Mouse (Mus musculus): ENCODE measurements around the gene Fibp.

Gene Fibp

DNA sequence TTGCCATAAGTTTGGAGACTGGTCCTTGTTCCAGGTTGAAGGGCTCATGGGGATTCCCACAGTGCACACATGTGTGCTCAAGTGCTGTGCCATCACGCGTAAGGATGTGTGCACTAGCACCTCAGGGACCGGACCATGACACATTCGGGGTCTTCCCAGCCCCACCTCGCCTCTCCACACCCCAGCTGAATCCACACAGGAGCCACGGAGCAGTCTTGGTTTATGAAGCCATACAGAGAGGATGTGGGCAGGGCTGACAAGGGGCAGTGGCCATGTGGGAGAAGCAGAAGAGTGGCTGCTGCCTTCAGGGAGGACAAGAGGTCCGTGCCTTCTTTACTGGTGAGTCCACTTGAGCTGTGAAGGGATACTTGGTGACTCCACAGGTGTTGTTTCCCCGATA is 4.6 kb downstream of the Fibp start:
- no peak for DNase-seq (ENCODE audit: low spot score)

DNA sequence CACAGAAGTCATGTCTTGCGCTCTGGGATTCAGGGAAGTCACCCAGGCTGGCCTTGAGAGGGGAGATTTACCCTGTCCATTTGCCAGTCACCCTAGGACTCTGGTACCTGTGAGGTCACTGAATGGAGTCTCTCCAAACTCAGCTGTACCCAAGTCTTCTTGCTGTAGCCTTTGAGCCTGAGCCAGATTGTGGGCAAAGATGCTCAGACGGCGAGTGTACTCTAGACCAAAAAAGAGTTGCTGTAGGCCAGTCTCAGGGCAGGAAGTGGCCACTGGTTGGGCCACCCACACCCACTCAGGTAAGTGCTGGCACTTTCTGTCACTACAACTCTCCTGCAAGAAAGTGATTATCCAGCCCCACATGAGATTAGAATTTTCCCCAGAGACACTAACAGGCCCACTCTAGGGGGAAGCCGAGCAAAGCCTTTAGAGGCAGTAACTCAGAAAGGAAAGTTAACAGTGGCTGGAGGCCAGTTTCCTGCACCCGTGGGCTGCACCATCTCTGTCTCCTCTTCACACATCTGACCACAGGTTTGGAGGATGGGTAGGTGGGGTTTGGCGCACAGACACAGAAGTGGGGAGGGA is 6.6 kb downstream of the Fibp start:
- no peak for DNase-seq (ENCODE audit: low spot score)

GRCm38 (mm10) chr19:5468374-5468773 is 8.0 kb downstream of the Fibp start, which contains the start of gene Ctsw:
Ctsw (minus strand) TSS chr19:5468507.
- no peak for DNase-seq (ENCODE audit: low spot score)

GRCm38 (mm10) chr19:5471846-5472245 is 11.4 kb downstream of the Fibp start:
- DNase-seq (ENCODE audit: low spot score): no peak

- no peak for DNase-seq (ENCODE audit: low spot score)
Measured at GRCm38 (mm10) chr19:5472857-5473256, 12.4 kb downstream of the Fibp start.

DNA sequence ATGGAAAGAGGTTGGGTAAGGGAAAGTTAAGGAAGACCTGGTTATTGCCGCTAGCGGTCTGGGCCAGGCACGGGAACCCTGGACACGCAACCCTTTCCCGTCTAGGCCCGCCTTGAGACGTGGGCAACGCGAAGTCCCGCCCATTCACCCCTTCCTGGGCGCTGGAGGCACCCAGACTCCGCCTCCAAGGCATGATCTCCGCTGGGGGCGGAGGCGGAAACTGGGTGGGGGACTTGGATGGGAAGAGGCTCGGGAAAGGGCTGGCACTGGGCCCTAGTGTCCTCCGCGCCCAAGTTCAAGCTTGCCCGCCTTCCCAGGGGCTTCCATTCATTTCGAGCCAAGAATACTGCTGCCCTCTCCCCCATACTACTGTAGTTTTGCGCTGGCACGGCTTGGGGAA is 13.3 kb downstream of the Fibp start, which contains the start of gene Efemp2:
Efemp2 (plus strand) TSS at position 235 of the 400 bp plus-strand sequence.
- DNase-seq (ENCODE audit: low spot score): peak; percentile 87

- DNase-seq (ENCODE audit: low spot score): peak; percentile 59
Measured at GRCm38 (mm10) chr19:5474281-5475068, 14.1 kb downstream of the Fibp start.

DNA sequence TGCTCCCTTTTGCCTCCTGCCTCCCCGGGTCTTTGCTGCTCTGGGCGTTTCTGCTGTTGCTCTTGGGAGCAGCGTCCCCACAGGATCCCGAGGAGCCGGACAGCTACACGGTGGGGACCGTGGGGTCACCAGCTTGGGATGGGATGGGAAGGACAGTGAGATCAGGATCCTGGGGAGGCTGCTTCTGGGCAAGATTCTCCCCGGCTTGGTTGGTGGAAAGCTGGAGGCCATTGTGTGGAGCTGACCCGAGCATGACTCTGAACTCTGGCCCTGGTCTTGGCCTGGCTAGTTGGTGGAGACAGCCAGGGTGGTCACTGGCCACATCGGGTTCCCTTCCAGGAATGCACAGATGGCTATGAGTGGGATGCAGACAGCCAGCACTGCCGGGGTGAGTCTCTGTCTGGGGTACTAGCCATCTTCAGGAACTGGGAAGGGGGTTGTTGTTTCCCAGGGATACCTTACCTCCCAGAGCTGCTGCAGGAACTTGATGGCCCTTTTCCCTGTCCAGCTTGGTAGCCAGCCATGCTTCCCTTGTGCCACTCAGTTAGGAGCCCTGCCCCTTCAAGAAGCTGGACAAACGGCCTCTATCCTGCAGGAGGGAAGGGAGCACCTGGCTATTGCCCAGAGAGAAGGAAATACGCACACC is 14.8 kb downstream of the Fibp start:
- no peak for DNase-seq (ENCODE audit: low spot score)

DNA sequence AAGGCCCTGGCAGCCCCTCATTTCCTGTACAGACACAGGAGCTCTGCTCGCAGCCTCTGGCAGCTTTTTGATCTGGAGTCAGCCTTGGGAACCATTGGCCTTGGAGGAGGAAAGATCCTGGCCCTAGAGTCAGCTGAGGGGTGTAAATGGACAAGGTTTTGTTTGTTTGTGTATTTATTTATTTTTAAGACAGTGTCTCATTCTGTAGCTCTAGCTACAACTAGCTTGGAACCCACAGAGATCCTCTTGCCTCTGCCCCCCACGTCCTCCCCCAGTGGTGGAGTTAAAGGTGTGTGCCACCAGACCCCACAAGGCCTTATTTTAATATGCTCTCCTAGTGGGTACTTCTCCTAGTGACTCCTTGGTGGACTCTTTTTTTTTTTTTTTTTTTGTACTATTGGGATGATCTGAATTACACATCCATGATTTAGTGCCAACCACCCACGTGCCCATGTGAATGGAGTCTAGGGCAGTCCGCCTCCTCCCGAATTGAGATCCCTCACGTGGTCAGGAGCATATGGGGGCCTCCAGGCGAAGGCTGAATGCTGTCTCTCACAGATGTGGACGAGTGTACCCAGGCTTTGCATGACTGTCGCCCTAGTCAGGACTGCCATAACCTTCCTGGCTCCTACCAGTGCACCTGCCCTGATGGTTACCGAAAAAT is 16.7 kb downstream of the Fibp start:
- DNase-seq (ENCODE audit: low spot score): no peak

- no peak for DNase-seq (ENCODE audit: low spot score)
Measured at GRCm38 (mm10) chr19:5477668-5478300, 17.4 kb downstream of the Fibp start.

GRCm38 (mm10) chr19:5480016-5480415 is 19.6 kb downstream of the Fibp start:
- no peak for DNase-seq (ENCODE audit: low spot score)

- DNase-seq (ENCODE audit: low spot score): no peak
Measured at GRCm38 (mm10) chr19:5481398-5481797, 21.0 kb downstream of the Fibp start.

DNA sequence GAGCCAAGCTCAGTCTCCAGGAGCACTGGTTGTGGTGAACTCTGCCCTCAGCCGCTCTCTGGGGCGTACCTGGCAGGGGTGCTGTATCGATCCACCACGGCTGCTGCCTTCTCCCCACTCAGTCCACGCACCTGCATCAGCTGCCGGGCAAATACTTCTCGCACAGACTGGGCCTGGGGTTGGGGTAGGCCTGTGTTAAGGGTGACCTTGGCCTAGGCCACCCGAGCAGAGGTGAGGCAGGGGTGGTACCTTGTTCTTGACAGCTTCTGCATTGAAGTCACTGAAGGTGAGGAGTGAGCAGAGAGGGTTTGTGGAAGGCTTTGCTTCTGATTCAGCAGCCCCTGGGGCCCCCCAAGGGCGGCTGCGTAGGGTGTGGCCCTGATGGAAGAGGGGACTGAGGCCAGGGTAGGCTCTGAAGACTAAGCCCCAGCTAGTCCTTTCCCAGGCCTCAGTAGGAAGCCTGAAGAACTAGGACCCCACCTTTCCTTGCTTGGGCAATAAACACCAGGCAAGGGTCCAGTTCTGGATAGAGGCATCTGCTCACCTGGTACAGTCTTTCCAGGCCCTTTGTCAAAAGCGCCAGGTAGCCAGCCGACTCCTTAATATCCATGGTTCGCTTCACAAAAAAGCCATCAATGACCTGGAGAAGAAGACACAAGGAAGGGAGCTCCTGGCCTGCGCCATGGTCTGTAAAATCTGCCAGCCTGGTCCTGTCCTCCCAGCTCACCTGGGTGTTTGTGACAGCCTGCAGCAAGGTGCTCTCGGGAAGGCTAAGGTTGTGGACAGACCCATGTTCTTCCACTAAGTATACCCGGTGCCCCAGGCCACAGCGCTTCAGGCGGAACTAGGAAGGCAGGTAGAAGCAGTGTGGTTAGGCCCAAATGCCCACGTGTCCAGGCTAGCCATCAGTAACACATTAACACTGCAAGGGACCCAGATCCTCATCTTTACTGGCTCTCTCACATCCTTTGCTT is 23.3 kb downstream of the Fibp start:
- DNase-seq (ENCODE audit: low spot score): no peak

DNA sequence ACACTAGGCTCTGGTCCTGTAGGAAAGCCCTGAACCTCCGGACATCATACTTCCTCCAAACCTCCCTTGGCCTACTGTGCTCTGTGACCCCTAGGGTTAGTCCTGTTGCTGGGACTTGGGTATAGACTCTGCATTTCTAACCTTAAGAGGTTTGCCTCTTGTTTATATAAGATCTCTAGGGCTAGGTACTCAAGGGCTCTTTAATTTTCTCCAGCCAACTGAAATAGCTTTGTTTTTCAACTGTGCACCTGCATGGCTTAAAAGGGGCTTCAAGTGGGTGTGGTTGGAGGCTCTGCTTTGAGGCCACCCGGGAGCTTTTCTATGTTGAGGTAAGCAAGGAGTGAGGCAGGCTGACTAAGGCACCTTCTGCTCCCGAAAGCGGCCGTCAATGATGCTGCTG is 24.1 kb downstream of the Fibp start:
- DNase-seq (ENCODE audit: low spot score): no peak

GRCm38 (mm10) chr19:5485371-5485770 is 25.0 kb downstream of the Fibp start:
- no peak for DNase-seq (ENCODE audit: low spot score)

DNA sequence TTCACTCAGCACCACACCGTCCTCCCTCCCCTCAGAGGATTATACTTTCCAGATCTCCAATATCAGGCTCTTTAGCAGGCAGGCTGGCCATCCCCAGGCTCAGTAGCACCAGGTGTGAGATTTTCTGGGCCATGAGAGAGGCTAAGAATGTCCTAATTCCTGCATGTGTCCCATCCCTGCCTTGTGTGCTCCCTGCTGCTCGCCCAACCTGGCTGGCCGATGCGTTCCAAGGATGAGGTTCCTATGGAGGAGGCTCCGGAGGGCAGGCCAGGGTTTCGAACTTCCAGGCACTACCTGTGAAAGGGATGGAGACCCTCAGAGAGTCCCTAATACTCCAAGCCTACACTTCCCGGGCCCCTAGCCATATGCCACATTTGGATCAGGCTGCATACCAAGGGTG is 25.4 kb downstream of the Fibp start:
- DNase-seq (ENCODE audit: low spot score): no peak

GRCm38 (mm10) chr19:5486286-5486685 is 25.9 kb downstream of the Fibp start:
- DNase-seq (ENCODE audit: low spot score): no peak

DNA sequence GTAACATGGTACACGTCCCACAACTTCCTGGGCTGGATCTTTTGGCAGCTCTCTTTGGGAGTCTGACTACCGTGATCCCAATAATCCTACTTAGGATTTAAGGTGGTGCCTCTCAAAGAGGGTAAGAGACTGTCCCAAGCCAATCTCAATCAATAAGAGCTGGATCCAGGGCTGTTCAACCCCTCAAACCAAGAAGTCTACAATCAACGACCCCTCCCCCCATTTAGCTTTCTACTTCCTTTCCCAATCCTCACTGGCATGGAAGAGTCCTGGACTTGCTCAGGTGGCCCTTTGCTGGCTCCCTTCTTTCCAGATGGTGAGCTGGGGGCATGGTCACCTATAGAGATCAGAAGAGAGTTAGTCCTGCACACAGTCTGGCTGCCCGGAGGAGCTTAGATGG is 26.4 kb downstream of the Fibp start:
- DNase-seq (ENCODE audit: low spot score): no peak

DNA sequence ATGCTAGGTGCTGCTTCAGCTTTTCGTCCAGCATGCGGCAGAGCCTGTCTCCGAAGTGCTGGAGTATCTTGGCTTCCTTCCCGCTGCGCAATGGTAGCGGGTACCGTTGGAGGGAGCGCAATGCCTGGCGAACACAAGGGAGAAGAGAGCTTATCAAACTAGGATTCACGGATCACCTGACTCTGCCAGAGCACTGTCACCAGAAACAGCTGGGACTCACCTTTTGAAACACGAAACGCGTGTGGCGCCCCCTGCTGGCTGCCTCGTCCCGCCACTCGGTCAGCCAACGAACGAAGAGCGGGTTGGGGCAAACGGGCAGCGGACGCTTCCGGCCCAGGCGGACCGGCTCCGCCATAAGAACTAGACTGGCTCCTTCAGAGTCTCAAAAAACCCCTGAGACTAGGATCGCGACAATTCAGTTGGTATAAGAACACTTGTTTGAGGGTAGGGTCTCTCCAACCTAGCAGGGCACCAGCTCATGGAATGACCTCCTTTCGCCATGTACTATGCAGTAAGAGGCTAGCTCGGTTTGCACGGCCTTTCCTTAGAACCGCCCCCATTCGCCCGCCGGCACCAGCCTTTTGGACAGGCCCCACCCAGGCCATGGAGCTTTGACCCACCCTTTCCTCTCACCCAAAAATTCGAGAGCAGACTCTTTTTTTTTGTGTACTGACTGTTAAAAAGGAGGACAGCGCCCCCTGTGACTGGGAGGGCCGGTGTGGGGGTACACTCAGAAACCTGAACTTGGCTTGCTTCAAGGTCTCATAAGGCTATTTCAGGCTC is 27.5 kb downstream of the Fibp start, which contains the start of gene Mus81:
Mus81 (minus strand) TSS at position 635 of the 783 bp plus-strand sequence.
- peak; percentile 93 for DNase-seq (ENCODE audit: low spot score)
